Mouse (Mus musculus) kidney, adult 11 months (tissue): ENCODE measurements around the gene Hist2h2ac.
"Not testable (repeated sequence)": the region's sequence is repeated elsewhere in the genome, so short reads cannot be mapped to it uniquely, and the experiment has no call there.

Experiments
- DNase-seq: peaks from one replicate; pipeline ENCODE4 v3.0.0; 2022

The Hist2h2ac gene

GRCm38 (mm10) chr3:96248141-96249033 lies 27.7 kb upstream of the Hist2h2ac start:
- DNase-seq = no peak

- DNase-seq = no peak
These were observed 26.9 kb upstream of the Hist2h2ac start for GRCm38 (mm10) chr3:96247356-96248140.

- not testable (repeated sequence) for DNase-seq
These were observed 25.8 kb upstream of the Hist2h2ac start, which contains the start of gene Hist2h3c1 for GRCm38 (mm10) chr3:96246427-96246856. Hist2h3c1 (plus strand) TSS chr3:96246685.

DNA sequence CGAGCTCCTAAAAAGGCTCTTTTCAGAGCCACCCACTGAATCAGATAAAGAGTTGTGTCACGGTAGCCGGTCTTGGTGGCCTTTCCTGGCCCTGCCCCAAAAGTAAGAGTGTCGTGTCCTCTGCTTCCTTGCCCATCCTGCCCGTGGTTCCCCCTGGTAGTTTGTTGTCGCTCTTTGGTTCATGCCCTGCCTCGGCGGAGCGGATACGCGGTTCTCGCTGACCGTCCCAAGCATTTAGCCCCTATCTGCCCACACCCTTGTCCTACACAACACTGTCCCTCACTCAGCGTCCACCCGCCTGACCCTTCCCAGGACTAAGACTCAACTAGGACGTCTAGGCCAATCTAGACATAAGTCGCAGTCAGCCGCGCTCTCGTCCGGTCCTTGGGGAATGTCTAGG lies 25.3 kb upstream of the Hist2h2ac start:
- not testable (repeated sequence) for DNase-seq

DNA sequence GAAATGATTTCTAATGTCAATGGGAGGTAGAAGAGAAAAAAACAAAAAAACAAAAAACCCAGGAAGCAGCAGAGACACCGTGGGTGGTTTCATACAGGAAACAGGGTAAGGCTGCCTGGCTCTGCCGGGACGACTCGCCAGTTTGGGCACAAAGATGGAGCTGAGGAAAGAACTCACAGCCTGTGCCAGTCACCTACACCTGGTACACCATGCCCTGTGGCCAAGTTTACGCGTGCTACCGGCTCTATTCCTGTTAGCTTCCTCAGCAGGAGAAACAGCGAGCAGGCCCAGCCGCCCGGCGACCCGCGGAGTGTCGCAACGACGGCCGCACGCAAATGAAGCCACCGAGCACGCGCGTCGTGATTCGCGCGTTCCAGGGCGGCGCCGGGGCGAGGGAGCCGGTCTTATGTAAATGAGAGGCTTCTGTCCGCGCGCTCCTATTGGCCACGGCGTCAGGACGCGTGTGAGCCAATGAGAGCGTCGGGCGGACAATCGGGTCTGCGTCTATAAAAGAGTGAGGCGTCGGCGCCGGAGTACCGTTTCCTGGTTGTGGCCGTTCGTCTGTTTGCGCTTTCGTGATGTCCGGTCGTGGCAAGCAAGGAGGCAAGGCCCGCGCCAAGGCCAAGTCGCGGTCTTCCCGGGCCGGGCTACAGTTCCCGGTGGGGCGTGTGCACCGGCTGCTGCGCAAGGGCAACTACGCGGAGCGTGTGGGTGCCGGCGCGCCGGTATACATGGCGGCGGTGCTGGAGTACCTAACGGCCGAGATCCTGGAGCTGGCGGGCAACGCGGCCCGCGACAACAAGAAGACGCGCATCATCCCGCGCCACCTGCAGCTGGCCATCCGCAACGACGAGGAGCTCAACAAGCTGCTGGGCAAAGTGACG lies 24.6 kb upstream of the Hist2h2ac start, which contains the start of gene Hist2h2aa1:
Hist2h2aa1 (plus strand) TSS at position 495 of the 884 bp plus-strand sequence.
- DNase-seq = peak; percentile 91

DNA sequence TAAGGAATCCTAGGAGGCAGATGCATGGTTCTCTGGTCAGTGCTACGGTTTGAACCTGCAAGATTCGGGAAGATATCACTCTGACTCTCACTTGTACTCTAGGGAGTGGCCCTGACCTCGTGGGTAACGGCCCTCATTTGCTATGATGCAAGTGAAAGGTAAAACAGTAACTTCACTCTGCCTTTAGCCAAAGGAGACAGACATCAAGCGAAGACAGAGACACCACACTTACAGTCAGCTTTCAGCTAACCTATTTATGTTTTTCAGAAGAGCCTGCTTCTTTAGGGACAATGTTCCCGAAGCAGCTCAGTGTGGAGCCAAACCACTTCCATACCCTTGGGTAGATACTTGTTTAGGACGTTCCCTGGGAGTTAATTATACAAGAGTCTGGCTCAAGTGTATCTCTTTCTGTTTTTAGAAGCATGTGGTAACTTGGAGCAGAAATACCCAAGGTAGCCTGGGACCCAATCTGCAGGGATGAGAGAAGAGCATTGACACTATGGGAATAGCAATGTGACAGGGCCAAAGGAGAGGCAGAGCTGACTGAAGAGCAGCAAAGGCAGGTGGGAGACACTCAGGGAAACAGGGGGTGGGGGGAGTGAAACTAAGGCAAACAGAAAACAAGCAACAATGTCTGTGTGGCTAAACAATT lies 23.4 kb upstream of the Hist2h2ac start:
- DNase-seq = peak; percentile 31

DNA sequence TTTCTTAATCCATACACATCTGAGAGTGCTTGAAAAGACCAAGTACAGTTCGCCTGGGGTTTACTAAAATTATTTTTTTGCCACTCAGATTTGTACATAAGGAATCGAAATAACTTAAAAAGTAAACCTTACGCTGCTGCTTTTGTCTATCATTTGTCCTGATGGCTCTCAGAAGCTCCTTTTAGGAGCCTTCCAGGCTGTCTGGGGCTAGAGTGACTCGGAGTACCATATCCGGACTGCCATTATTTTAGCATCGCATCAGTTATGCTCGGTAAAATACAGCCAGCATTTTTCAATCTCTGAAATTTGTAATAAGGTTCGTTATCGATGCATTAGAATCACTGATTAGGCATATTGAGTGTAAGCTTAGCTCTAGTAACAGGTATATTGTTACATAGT lies 20.1 kb upstream of the Hist2h2ac start:
- DNase-seq = no peak

DNA sequence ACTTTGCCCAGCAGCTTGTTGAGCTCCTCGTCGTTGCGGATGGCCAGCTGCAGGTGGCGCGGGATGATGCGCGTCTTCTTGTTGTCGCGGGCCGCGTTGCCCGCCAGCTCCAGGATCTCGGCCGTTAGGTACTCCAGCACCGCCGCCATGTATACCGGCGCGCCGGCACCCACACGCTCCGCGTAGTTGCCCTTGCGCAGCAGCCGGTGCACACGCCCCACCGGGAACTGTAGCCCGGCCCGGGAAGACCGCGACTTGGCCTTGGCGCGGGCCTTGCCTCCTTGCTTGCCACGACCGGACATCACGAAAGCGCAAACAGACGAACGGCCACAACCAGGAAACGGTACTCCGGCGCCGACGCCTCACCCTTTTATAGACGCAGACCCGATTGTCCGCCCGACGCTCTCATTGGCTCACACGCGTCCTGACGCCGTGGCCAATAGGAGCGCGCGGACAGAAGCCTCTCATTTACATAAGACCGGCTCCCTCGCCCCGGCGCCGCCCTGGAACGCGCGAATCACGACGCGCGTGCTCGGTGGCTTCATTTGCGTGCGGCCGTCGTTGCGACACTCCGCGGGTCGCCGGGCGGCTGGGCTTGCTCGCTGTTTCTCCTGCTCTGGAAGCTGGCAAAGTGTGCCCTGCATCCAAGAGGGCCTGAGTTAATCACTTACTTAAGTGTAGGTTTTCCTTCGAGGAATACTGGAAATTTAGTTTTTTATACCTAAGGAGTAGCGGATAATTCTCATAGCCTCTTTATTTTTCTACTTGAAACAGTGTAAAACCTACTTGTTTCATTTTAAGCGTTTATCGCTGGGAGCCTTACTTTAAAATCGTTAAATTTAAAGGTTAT lies 19.5 kb upstream of the Hist2h2ac start, which contains the start of gene Hist2h2aa2:
Hist2h2aa2 (minus strand) TSS at position 328 of the 850 bp plus-strand sequence.
- peak; percentile 95 for DNase-seq

GRCm38 (mm10) chr3:96238954-96239793 lies 18.5 kb upstream of the Hist2h2ac start, which contains the start of gene Hist2h3c2:
Hist2h3c2 (minus strand) TSS chr3:96239127.
- DNase-seq = peak; percentile 71

GRCm38 (mm10) chr3:96237904-96238511 lies 17.3 kb upstream of the Hist2h2ac start:
- DNase-seq = no peak

DNA sequence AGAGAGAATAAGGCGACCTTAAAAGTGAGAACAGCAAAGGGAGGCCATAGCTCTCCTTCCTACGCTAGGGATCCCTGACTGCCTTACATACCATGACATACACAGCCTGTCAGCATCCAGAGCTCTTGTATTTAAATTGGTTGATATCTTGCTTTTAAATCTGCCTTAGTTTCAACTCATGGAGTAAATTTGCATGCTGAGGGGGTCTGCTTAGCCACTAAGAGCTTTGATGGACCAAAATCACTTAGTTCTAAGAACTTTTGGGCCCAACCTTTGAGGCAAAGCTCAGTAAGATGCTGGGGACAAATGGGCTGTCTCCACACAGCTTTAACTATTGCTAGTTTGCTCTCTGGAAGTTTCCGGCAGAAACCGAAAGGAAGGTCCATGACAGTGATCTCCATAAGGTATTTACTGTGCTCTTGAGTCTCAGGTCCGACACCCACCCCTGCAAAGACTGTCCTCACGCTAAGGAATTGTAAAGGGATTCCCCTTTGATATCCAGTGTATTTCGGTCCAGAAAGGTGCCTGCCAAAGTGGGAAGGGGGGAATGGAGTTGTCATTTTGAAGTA lies 16.7 kb upstream of the Hist2h2ac start:
- no peak for DNase-seq

GRCm38 (mm10) chr3:96236834-96237334 lies 16.2 kb upstream of the Hist2h2ac start:
- no peak for DNase-seq

- DNase-seq = no peak
These were observed 15.2 kb upstream of the Hist2h2ac start for GRCm38 (mm10) chr3:96235836-96236235.

GRCm38 (mm10) chr3:96234914-96235313 lies 14.2 kb upstream of the Hist2h2ac start:
- no peak for DNase-seq

DNA sequence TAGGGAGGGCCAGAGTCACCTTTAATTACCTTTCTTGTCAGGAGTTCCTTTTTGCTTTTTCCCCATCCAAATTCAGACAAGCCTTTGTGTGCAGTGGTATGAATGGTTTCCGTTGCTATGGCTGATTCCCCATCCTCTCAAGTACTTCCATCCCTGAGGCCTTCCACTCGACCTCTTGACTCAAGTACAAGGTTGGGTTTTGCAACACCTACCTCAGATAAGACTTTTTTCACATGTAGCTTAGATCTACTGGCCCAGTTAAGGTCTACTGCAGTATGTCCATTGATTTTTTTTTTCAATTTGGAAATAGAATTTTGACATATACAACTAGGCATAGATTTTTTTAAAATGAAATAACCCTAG lies 11.1 kb upstream of the Hist2h2ac start:
- no peak for DNase-seq

- DNase-seq = no peak
These were observed 10.5 kb upstream of the Hist2h2ac start for GRCm38 (mm10) chr3:96230910-96231757.

GRCm38 (mm10) chr3:96230404-96230803 lies 9.7 kb upstream of the Hist2h2ac start:
- no peak for DNase-seq

- no peak for DNase-seq
These were observed 8.1 kb upstream of the Hist2h2ac start for GRCm38 (mm10) chr3:96228828-96229227.
